Mouse (Mus musculus) CD4-positive, CD25-positive, alpha-beta regulatory T cell (primary cell): ENCODE measurements around the gene Ubtf. TPM values are rescaled to one million over a fixed set of nuclear protein-coding genes. Genes with fewer than 3 reads are reported as not detected.

Source experiments
- polyA plus RNA-seq: library from polyadenylated mRNA; unstranded; fragments of 100-300 nt; shearing (Covaris generic); gene quantifications from one replicate; pipeline ENCODE4 v1.2.1, GENCODE M21; 2017

Gene Ubtf
- 138 TPM for polyA plus RNA-seq

GRCm38 (mm10) chr11:102319410-102319792 lies at the start of gene Ubtf:
Ubtf (minus strand) TSS chr11:102319742.

DNA sequence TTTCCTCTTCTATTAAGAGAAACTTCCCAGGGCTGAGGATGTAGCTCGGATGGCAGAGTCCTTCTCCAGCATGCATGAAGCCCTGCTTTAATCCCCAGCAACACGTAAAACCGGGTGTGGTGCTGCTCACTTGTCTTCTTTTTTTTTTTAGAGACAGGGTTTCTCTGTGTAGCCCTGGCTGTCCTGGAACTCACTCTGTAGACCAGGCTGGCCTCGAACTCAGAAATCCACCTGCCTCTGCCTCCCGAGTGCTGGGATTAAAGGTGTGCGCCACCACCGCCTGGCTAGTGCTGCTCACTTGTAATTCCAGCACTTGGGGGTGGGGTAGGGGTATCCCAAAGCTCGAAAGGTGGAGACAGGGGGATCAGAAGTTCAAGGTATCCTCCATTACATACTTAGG lies 46.6 kb upstream of the Ubtf start, which contains the start of gene Slc4a1:
Slc4a1 (minus strand) TSS at position 101 of the 400 bp plus-strand sequence.

DNA sequence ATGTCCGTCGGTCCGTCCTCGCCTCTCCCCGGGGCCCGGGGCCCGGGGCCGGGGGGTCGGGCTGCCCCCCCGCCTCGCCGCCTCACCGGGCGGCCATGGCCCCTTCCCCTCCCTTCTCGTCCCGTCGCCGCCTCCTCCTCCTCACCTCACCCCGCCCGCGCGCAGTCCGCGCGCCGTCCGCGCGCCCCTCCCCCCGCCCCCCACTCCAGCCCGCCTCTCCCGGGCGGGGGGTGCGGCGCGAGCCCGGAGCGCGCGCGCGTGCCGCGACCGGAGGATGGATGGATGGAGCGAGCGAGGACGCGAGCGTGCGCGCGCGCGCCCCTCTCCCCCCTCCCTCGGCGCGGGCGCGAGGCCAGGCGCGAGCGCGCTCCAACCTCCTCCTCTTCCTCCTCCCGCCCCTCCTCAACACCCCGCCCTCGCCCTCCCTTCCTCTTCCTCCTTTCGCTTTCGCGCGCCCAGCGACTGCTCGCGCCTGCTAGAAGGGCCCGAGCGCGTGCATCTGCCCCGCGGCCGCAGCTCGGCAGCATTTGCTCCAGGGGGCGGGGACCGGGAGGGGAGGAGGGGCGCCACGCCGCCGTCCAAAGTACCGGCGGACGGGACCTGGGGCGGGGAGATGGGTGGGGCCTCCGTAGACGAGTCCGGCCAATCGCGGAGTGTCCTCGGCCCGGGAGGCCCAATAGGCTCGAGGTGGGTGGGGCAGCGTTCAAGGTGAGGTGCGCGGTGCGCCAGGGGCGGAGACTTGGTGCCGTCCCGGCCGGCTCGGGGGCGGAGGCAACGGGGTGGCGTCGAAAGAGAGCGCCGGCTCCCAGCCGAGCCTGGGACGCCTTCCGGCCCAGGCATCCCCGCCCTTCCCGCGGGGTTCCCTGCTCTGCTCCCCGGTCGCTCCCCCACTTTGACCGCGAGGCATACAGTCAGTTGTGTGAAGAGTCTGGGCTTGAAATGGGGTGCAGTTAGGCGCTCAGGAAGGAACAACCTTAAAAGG lies 22.8 kb downstream of the Ubtf start, which contains the start of gene Atxn7l3:
Atxn7l3 (minus strand) TSS at position 141 of the 982 bp plus-strand sequence.

GRCm38 (mm10) chr11:102284501-102285094 lies 34.9 kb downstream of the Ubtf start, which contains the start of gene Tmub2:
Tmub2 (plus strand) TSS chr11:102284931.

DNA sequence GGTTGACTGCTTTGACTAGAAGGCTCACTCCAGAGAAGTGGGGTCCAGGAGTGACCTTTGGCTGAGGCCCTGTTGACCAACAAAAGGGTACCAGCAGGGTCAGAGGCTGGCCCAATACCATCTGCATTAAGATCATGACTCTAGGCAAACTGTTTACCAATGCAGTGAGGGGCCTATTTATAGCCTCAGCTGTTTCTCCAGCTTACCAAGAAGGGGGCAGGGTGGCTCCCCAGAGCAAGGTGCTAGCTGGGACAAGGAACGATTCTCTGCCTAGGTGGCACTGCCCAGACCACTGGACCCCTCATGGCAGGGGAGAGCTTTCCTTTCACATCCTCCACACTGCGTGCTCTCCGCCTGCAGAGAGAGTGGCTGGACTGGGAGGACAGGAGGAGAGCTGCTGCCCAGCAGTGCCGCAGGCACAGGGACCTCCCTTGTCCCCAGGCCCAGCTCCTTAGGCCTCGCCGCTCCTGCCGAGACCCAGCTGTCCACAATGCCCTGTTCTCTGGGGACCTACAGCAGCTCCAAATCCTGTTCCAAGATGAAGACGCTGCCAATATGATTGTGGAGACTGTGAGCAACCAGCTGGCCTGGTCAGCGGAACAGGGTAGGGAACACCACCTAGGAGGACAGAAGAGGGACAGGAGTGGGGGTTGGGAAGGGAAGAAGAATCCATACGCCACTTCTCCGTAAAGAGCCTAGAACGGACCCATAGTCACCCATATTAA lies 50.9 kb downstream of the Ubtf start, which contains the start of gene Asb16:
Asb16 (plus strand) TSS at position 224 of the 725 bp plus-strand sequence.

Other genes starting within 250 kb of the Ubtf start
- gene Mpp2, start 231.2 kb downstream of the Ubtf start, polyA plus RNA-seq = 1.8 TPM
- not detected for gene Ppy, start 218.4 kb downstream of the Ubtf start, polyA plus RNA-seq
- not detected for gene Pyy, start 211.9 kb downstream of the Ubtf start, polyA plus RNA-seq
- gene Nags, start 174.2 kb downstream of the Ubtf start, polyA plus RNA-seq = not detected
- 8.5 TPM for gene Tmem101, start 163.3 kb downstream of the Ubtf start, polyA plus RNA-seq
- 74.0 TPM for gene Lsm12, start 134.4 kb downstream of the Ubtf start, polyA plus RNA-seq
- 40.2 TPM for gene G6pc3, start 130.1 kb downstream of the Ubtf start, polyA plus RNA-seq
- 34.6 TPM for gene Hdac5, start 89.6 kb downstream of the Ubtf start, polyA plus RNA-seq
- 0.25 TPM for gene BC030867, start 70.9 kb downstream of the Ubtf start, polyA plus RNA-seq
- gene Asb16, start 51.0 kb downstream of the Ubtf start, polyA plus RNA-seq = not detected
- 60.1 TPM for gene Tmub2, start 34.8 kb downstream of the Ubtf start, polyA plus RNA-seq
- 19.2 TPM for gene Atxn7l3, start 23.1 kb downstream of the Ubtf start, polyA plus RNA-seq
- 0.13 TPM for gene Slc4a1, start 46.5 kb upstream of the Ubtf start, polyA plus RNA-seq
- 28.6 TPM for gene Rundc3a, start 73.7 kb upstream of the Ubtf start, polyA plus RNA-seq
- gene Slc25a39, start 88.2 kb upstream of the Ubtf start, polyA plus RNA-seq = 84.5 TPM
- gene Grn, start 110.6 kb upstream of the Ubtf start, polyA plus RNA-seq = 35.7 TPM
- not detected for gene Fam171a2, start 127.9 kb upstream of the Ubtf start, polyA plus RNA-seq
- 1.3 TPM for gene Itga2b, start 150.4 kb upstream of the Ubtf start, polyA plus RNA-seq
- 66.8 TPM for gene Gpatch8, start 236.7 kb upstream of the Ubtf start, polyA plus RNA-seq